Mouse (Mus musculus) embryo, embryonic 9.5 days (tissue): ENCODE measurements around the gene Prim2.
"Not testable (repeated sequence)": the region's sequence is repeated elsewhere in the genome, so short reads cannot be mapped to it uniquely, and the experiment has no call there.

Experiments
- DNase-seq: peaks from one replicate; pipeline ENCODE4 v3.0.0-alpha.2; 2017; ENCODE audit errors: extremely low spot score

Gene Prim2

GRCm38 (mm10) chr1:33650875-33651274 is 18.7 kb downstream of the Prim2 start:
- DNase-seq, result no peak

DNA sequence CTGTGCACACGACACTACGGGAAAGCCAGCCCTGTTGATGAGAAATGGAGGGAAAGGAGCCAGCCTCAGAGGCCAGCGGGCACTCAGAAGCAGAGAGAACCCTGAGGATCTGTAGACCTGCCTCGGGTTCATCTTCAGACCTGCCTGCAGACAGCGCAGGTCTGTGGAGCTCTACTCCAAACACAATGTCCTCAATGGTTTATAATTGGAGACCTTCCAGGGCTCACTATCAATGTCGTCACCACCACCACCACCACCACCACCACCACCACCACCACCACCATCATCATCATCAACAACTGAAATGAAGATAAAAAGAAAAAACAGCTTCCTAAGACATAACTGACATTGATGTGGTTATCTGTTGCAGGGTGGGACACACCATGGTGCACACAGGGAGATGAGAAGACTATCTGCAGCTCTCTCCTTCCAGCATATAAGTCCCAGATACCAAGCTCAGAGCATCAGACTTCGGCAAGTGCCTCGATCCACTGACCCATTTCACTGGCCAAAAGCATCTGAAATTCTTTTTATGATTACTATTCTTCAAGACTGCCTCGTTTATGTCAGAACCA is 20.0 kb downstream of the Prim2 start:
- DNase-seq, result no peak

GRCm38 (mm10) chr1:33649021-33649420 is 20.6 kb downstream of the Prim2 start:
- DNase-seq, result no peak

DNA sequence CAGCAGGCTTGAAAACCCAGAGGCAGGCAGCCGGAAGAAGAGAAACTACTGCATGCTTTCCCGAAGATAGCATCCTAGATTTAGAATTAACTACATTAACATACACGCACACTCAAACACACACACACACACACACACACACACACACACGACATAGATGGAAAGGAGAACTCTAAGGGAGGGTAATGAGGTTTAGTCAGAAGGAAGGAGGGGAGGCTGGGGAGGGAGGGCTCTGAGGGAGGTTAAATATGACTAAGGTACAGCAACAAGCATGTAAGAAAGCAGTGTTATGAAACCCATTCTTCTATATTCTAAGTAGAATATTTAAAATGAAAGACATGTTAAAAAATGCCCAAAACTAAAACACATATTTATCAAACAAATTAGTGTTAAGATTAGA is 21.9 kb downstream of the Prim2 start:
- no peak for DNase-seq

- DNase-seq, result no peak
Measured at GRCm38 (mm10) chr1:33647173-33647572, 22.4 kb downstream of the Prim2 start.

DNA sequence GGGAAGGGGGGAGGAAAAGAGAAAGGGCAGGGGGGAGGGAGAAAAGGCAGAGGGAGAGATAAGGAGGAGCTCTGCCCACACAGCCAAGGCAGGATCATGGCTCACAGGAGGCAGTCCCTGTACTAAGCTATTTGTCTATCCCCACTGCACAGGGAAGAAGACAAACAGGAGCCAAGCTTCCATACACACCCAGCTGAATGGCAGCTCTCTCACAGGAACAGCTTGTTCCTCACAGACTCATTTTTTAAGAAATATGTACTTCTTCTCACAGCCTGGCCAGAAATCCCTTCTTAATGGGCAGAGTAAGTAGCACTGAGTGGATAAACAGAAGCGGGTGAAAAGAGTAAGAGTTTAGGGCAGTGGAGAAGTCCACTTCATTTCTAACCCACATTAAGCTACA is 23.9 kb downstream of the Prim2 start:
- DNase-seq, result no peak

GRCm38 (mm10) chr1:33641139-33641538 is 28.5 kb downstream of the Prim2 start:
- no peak for DNase-seq

- DNase-seq, result no peak
Measured at GRCm38 (mm10) chr1:33640089-33640488, 29.5 kb downstream of the Prim2 start.

DNA sequence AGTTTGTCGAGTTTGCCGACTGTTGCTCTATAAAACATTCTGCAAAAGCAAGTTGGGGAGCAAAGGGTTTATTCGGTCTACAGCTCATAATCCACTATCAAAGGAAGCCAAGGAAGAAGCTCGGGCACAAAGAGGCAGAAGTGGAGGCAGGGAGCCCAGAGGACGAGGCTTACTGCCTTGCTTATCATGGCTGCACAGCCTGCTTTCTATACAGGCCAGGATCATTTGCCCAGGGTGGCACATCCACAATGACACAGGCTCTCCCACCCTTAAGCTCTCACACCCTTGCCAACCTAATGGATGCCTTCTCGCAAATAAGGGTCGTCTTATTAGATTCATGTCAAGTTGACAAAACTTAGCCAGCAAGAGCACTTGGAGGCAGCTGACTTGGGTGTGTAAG is 30.4 kb downstream of the Prim2 start:
- DNase-seq, result no peak

GRCm38 (mm10) chr1:33637827-33638226 is 31.8 kb downstream of the Prim2 start:
- no peak for DNase-seq

DNA sequence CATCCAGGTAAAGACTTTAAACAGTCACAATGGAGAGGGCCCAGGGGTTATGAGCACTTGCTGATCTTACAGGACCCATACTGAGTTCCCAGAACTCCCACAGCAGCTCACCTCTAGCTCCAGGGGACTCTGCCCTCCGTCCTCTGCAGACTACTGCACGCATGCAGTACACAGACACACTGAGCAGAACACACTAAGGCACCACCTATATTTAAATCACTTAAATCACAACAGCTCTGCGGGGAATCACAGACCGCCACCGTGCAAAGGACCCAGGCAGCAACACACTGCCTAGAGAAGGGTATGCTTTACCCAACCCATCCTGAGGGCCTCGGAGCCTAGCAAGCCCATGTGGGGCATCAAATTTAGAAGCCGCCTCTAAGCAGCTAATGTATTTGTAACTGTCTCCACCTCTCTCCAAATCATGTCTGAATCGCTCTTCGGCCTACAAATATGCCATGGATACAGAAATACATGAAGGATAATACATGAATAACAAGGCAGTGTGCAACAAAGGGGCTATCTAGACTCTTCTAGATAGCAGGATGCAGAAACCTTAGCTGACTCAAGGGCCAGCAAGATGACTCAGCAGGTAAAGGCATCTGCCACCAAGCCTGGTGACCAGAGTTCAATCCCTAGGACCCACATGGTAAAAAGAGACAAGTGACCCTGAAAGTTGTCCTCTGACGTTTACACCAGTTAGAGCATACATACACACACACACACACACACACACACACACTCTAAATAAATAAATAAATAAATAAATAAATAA is 33.0 kb downstream of the Prim2 start:
- DNase-seq, result no peak

- not testable (repeated sequence) for DNase-seq
Measured at GRCm38 (mm10) chr1:33631002-33631618, 38.5 kb downstream of the Prim2 start.

- DNase-seq, result no peak
Measured at GRCm38 (mm10) chr1:33627803-33628202, 41.8 kb downstream of the Prim2 start.

GRCm38 (mm10) chr1:33627070-33627469 is 42.5 kb downstream of the Prim2 start:
- no peak for DNase-seq

DNA sequence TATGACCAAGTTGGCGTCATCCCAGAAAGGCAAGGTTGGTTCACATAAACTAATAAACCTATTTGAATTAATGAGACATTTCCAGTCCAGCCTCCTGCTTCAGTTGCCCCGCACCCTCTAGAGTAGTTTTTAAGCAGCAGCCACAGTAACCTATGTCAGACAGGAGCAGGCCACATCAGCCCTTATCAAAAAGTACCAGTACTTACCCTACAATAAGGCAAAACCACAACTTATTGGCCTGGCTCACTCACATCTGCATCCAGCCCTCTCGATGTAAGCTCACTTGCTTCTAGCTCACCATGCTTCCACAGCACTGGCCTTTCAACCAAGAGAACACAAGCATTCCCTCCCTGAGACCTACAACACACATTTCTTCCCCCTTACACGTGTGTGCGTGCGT is 44.7 kb downstream of the Prim2 start:
- no peak for DNase-seq

- DNase-seq, result no peak
Measured at GRCm38 (mm10) chr1:33624441-33624840, 45.2 kb downstream of the Prim2 start.

DNA sequence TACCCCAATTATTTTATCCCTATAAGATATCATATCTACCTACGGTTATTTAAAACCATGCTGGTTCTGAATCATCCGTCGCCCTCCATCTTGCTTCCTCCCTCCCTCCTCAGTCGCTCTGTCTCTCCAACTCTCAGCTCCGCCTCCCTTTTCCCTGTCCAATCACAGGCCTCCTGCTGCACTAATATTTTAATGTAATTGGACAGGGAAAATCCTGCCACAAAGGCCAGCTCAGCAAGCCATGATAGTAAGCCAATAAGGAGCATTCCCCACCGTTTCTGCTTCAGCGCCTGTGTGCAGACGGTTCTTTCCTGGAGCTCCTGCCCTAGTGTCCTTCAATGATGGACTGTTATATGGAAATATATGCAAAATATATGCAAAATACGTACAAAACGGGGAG is 47.8 kb downstream of the Prim2 start:
- DNase-seq, result no peak

GRCm38 (mm10) chr1:33620091-33620788 is 49.4 kb downstream of the Prim2 start:
- no peak for DNase-seq

DNA sequence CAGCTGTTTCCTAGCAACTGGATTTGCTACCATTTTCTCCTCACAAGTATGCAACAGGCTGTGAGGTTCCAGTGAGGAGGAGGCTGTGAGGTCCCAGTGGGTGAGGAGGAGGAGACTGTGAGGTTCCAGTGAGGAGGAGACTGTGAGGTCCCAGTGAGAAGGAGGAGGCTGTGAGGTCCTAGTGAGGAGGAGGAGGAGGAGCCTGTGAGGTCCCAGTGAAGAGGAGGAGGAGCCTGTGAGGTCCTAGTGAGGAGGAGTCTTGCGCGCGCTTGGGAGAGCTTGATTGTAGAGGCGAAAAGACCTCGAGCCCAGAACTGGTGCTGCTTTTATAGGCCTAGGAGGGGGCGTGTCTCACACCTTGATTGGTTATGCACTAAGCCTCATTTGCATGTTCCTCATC is 53.0 kb downstream of the Prim2 start:
- DNase-seq, result not testable (repeated sequence)

DNA sequence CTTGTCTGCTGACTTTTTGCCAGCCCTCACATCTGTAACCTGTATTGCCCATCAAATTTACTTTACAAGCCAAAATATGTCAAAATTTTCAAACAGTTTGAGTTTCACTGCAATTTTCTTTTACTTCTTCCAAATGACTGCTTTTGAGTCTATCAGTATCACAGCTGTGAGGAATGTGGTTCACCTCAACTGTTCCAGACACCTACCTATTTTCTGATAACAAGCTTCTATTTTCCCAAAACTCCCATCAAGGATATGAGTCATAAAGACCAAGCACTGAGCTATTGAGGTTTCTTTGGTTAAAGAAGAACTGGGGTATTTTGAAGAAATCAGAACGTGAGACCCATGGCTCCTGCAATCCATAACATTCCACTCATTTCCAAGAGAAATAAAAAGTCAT is 57.5 kb downstream of the Prim2 start:
- no peak for DNase-seq

DNA sequence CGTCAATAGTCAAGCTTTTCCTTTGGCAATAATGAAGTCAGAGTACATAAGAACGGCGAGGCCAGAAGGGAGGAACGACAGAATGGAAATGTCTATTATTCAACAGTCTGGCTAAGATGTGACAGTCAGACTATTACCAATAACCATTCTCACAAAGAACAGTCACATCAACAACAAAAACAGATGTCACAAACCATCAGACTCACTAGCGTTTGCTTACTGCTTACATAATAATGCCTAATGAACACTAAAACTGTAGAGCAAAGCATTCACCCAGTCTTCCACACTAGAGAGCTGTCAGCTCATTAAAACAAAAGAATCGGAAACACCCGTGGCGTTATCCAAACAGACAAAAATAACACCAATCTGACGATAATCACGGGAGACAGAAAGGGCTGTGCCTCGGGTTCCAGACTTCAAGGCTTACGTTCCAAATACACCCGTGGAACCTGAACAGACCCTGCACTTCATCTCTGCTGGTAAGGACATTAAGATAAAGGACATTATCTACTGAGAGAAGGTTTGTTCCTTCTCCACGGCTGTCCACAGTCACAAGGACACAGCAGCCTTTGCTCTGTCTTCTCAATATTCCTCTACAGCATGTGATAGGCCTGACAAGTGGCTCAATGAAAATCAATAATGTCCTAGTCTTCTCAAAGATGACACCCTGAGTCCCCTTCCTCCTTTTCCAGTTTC is 59.4 kb downstream of the Prim2 start:
- DNase-seq, result no peak

GRCm38 (mm10) chr1:33608133-33608532 is 61.5 kb downstream of the Prim2 start:
- no peak for DNase-seq
